Mouse (Mus musculus): ENCODE measurements at regions not wholly inside any gene's neighbourhood (a gene's known extent, or its start where the extent isn't known, plus 50 kb on each side); places are given as distances from the start of the nearest gene placed in this dataset.

DNA sequence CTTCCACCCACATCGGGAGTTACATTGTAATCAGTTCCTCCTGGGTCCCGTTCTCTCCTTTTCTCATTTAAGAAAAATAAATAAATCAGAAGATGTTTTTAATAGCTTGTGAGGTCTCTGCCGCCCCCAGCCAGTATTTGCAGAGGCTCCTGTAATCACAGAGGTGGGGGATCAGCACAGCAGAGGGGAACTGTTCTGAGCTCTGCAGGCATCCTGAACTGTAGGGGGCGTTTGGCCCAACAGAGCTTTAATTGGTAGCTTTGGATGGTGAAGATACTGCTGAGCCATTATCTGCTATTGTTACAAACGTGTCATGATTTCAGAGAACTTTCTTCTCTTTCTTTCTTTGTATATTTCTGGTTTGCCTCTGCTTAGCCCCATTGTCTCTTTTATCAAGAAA is 293.9 kb downstream of the Cdh26 start:
- Histone ChIP-seq H3K27me3 (peaks cover 13% of the 10 kb centered on the region; the same call in 1 of the 2 replicates), H3K4me1 (0 out of 2 replicates have a peak, but pooled peaks cover 3% of the 10 kb centered on the region), H3K9ac (no peak overlapping the region), H3K4me3 (no peak overlapping the region), H3K9me3 (no peaks in the 10 kb centered on the region), H3K36me3 (no peaks in the 10 kb centered on the region), H3K27ac (no peak overlapping the region), H3K4me2 (no peak overlapping the region)
- ATAC-seq (ENCODE audit: borderline replicate concordance, extremely low read depth, low FRiP score, low TSS enrichment): no peak
- 4% methylated on average over 4 of the region's 5 CpGs for WGBS

DNA sequence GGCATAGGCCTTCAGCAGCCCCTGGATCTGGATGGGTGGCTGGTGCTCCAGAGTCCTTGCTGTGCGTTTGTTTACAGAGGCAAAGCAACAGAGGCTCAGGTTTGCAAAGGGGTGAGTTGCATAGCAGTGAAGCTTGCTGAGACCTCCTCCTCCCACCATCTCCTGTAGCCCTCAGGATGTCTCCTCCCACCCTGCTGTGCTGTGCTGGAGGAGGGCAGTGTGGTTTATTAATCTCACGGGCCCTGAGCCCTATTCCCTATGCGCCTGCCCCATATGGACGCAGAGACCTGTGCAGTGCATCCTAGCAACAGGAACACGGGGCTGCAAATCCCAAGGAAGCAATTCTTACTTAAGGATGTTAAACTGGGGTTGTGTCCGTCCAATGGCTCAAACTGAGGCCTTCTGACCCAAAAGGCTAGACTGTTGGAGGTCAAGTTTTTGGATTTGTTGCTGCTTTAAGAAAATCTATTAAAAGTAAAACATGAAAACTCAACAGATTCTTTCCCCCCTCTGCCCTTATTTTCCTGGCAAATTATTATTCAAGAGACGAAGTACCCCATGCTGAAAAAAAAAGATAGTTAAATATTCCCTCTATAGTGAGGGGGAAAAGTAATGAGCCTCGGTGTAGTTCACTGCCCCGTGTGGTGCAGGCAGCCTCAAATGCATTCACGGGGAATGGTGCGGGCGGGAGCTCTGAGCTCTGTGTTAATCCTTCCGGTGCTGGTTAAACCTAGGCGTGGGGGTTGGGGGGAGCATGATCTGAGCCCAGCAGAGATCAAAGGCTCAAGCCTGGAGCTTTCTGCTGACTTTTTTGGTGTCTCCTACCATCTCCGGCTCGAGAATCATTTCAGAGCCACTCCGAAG is 297.8 kb downstream of the Cdh26 start:
- no peak overlapping the region for H3K27ac ChIP-seq
- H3K9me3 ChIP-seq: no peaks in the 10 kb centered on the region
- H3K4me1 ChIP-seq: 0 out of 2 replicates have a peak, but pooled peaks cover 3% of the 10 kb centered on the region
- H3K36me3 ChIP-seq: no peaks in the 10 kb centered on the region
- no peak overlapping the region for H3K4me2 ChIP-seq
- WGBS: 4% methylated on average over 17 of the region's 17 CpGs
- no peak overlapping the region for H3K9ac ChIP-seq
- H3K27me3 ChIP-seq: peaks cover 13% of the 10 kb centered on the region; the same call in 1 of the 2 replicates
- H3K4me3 ChIP-seq: no peak overlapping the region
- ATAC-seq (ENCODE audit: borderline replicate concordance, extremely low read depth, low FRiP score, low TSS enrichment): no peak

DNA sequence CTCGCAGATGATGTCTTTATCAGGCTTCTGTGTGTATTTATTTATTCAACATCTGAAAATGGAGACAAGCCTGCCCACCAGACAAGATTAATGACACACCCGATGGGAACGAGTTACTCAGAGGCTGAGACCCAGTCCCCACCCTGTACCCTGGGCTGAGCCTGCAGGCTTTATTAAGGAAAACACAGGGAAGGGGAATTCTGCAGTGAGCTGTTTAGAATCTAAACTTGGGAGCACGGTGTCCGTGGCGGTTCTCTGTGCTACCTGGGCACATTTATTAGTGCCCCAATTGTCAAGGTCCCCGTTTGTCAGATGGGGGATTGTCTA is 298.4 kb downstream of the Cdh26 start:
- Histone ChIP-seq H3K27me3 (peaks cover 13% of the 10 kb centered on the region; the same call in 1 of the 2 replicates), H3K4me2 (no peak overlapping the region), H3K4me1 (0 out of 2 replicates have a peak, but pooled peaks cover 3% of the 10 kb centered on the region), H3K9me3 (no peaks in the 10 kb centered on the region), H3K36me3 (no peaks in the 10 kb centered on the region), H3K27ac (no peak overlapping the region), H3K4me3 (no peak overlapping the region), H3K9ac (no peak overlapping the region)
- WGBS: 2% methylated on average over 7 of the region's 7 CpGs
- no peak for ATAC-seq (ENCODE audit: borderline replicate concordance, extremely low read depth, low FRiP score, low TSS enrichment)

DNA sequence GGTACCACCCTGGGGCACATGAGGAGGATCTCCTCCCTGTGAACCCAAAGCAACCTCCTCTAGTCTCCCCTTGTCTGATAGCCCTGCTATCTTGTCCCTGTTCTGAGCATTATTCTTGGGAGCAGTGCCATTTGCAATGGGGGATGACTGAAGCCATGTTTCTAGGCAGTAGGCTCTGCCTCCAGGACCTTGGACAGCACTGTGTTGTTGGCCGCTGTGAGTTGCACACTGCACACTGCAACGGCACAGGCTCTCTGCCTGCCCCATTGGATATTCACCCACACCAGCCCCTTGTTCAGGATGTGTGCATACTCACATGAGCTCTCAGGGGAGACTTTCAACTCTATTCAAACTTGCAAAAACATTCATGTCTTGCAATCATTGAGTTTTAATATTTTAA is 304.8 kb downstream of the Cdh26 start:
- Histone ChIP-seq H3K4me2 (no peak overlapping the region), H3K4me3 (no peak overlapping the region), H3K27me3 (no peaks in the 10 kb centered on the region), H3K9me3 (no peaks in the 10 kb centered on the region), H3K9ac (no peak overlapping the region), H3K4me1 (no peaks in the 10 kb centered on the region), H3K27ac (no peak overlapping the region), H3K36me3 (no peaks in the 10 kb centered on the region)
- ATAC-seq (ENCODE audit: borderline replicate concordance, extremely low read depth, low FRiP score, low TSS enrichment): no peak
- 14% methylated on average over 2 of the region's 2 CpGs for WGBS

DNA sequence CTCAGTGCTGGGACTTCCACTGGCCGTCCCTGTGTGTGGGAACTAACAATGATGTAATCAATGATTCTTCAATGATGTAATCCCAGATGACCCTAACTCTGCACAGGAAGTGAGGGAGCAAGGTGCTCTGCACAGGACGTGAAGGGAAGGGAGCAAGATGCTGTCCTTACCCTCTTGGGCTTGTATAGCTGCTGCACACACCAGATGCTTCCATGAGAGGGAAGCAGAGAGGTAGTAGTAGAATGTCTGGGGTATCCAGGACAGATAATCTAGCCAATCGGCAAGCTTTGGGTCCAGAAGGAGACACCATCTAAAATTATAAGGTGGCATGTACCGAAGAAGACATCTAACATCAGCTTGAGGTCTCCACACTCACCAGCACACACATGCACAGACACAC is 314.3 kb downstream of the Cdh26 start:
- Histone ChIP-seq H3K27ac (no peak overlapping the region), H3K9me3 (no peaks in the 10 kb centered on the region), H3K9ac (no peak overlapping the region), H3K4me1 (no peaks in the 10 kb centered on the region), H3K4me2 (no peak overlapping the region), H3K36me3 (no peaks in the 10 kb centered on the region), H3K27me3 (no peaks in the 10 kb centered on the region), H3K4me3 (no peak overlapping the region)
- no peak for ATAC-seq (ENCODE audit: borderline replicate concordance, extremely low read depth, low FRiP score, low TSS enrichment)
- WGBS: 47% methylated on average over 4 of the region's 4 CpGs

DNA sequence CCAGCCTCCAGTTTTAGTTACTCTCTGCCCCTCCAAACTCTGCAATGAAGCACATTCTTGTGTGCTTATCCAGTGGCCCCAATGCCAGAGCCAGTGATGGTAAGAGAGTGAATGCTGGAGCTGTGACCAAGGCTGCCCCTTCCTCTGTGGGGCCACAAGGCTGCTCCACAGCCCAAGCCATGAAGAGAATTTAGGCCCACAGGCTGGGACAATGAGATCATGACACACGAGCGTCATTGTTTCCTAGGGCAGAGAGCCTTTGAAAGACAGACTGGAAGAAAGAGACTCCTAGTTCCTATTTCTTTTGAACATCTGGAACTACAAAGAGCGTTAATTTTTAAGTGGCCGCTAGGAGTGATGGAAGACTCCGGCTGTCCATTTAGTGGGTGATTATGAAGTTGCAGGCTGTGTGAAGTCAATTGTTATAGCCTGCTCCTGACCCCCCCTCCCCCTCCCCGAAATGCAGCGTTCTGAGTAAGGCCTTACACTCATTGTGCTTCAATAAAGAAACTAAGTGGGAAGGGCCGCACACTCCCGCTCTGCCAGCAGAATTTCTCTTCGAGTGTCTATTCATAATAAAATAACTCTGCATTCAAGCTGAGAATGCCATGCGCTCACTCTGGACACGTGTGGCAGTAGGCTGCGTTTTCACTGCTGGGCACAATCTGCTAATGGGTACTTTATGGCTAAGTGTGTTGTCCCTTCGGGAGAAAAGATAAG is 315.1 kb downstream of the Cdh26 start:
- H3K9me3 ChIP-seq: no peaks in the 10 kb centered on the region
- H3K4me3 ChIP-seq: no peak overlapping the region
- WGBS: 64% methylated on average over 14 of the region's 14 CpGs
- H3K27ac ChIP-seq: no peak overlapping the region
- H3K36me3 ChIP-seq: no peaks in the 10 kb centered on the region
- H3K27me3 ChIP-seq: no peaks in the 10 kb centered on the region
- no peaks in the 10 kb centered on the region for H3K4me1 ChIP-seq
- no peak for ATAC-seq (ENCODE audit: borderline replicate concordance, extremely low read depth, low FRiP score, low TSS enrichment)
- H3K9ac ChIP-seq: no peak overlapping the region
- no peak overlapping the region for H3K4me2 ChIP-seq

DNA sequence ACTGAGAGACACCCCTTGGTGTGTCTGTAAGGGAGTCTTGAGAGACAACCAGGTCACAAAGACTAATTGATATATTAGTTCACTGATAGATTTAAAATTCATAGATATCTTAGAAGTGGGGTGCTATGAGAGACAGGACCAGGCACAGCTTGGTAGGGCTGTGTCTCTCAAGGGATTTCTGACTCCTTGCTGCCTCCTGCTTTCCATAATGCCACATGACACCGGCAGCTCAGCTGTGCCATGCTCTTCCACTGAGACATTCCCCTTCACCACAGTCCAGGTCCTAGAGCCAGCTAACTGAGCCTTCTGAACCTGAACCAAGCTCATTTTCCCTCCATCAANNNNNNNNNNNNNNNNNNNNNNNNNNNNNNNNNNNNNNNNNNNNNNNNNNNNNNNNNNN is 320.9 kb downstream of the Cdh26 start:
- Histone ChIP-seq H3K4me3 (no peak overlapping the region), H3K4me1 (no peaks in the 10 kb centered on the region), H3K27me3 (no peaks in the 10 kb centered on the region), H3K9me3 (no peaks in the 10 kb centered on the region), H3K4me2 (no peak overlapping the region), H3K9ac (no peak overlapping the region), H3K27ac (no peak overlapping the region), H3K36me3 (no peaks in the 10 kb centered on the region)
- 87% methylated on average over 1 of the region's 1 CpGs for WGBS
- no peak for ATAC-seq (ENCODE audit: borderline replicate concordance, extremely low read depth, low FRiP score, low TSS enrichment)

DNA sequence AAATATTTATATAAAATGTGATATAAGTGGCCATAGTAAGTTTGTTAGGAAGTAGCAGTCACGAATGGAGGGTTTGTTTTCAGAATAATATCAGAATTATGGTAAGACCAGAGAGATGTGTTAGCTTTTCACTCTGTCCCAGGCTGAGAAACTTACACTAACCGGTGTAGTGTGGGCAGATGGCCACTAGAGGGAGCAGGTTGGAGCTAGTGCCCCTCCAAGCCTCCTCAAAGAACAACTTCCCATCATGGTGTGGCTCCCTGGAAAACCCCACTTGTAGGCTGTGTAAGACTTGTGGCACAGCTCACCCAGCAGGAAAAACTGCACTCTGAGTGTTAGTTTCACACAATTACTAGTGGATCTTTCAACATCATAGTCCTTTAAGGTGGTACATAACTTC is 328.0 kb downstream of the Cdh26 start:
- Histone ChIP-seq H3K9me3 (no peaks in the 10 kb centered on the region), H3K36me3 (no peaks in the 10 kb centered on the region), H3K27me3 (no peaks in the 10 kb centered on the region), H3K4me3 (no peak overlapping the region), H3K4me1 (no peaks in the 10 kb centered on the region), H3K27ac (no peak overlapping the region), H3K9ac (no peak overlapping the region), H3K4me2 (no peak overlapping the region)
- 9% methylated on average over 2 of the region's 2 CpGs for WGBS
- ATAC-seq (ENCODE audit: borderline replicate concordance, extremely low read depth, low FRiP score, low TSS enrichment): no peak

DNA sequence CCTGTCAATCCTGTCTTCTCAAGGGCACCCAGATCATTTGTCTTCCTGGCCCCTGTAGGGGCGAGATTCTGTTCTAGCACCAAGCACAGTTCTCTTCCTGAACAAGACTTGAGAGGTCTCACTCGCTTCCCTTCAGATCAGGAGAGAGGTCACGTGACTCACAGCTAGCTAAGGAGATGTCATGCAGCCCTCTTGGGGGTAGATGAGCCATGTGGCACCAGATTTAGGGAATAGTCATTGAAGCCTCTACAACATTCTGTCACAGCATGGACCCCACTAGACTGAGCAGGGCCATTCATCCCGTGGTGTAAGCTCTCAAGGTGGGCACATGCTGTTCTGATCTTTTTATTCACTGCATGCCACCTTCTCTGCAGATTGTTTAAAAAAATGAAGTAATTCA is 338.2 kb downstream of the Cdh26 start:
- ATAC-seq (ENCODE audit: borderline replicate concordance, extremely low read depth, low FRiP score, low TSS enrichment): no peak
- Histone ChIP-seq H3K27ac (no peak overlapping the region), H3K4me3 (no peak overlapping the region), H3K9ac (no peak overlapping the region), H3K27me3 (no peaks in the 10 kb centered on the region), H3K36me3 (no peaks in the 10 kb centered on the region), H3K4me2 (no peak overlapping the region), H3K9me3 (no peaks in the 10 kb centered on the region), H3K4me1 (no peaks in the 10 kb centered on the region)
- 39% methylated on average over 4 of the region's 4 CpGs for WGBS

DNA sequence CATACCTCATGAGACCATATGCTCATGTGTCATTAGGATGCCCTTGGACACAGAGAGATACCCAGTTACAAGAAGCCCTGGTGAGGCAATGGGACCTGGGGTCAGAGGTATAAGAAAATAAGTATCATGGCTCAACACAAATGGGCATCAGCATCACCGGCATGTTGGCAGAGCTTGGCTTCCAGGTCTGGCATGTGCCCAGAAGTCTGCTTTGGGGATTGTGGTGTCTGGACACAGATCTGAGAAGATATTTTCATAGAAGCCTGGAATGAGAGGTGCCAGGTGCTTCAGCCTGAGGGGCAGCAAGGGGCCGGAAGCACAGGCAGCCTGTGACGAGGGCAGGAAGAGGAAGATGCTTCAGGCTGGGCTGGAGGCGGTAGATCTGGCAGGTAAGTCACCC is 338.7 kb downstream of the Cdh26 start:
- Histone ChIP-seq H3K27ac (no peak overlapping the region), H3K36me3 (no peaks in the 10 kb centered on the region), H3K9ac (no peak overlapping the region), H3K4me1 (no peaks in the 10 kb centered on the region), H3K27me3 (no peaks in the 10 kb centered on the region), H3K4me3 (no peak overlapping the region), H3K9me3 (no peaks in the 10 kb centered on the region), H3K4me2 (no peak overlapping the region)
- ATAC-seq (ENCODE audit: borderline replicate concordance, extremely low read depth, low FRiP score, low TSS enrichment): no peak
- 74% methylated on average over 4 of the region's 4 CpGs for WGBS

DNA sequence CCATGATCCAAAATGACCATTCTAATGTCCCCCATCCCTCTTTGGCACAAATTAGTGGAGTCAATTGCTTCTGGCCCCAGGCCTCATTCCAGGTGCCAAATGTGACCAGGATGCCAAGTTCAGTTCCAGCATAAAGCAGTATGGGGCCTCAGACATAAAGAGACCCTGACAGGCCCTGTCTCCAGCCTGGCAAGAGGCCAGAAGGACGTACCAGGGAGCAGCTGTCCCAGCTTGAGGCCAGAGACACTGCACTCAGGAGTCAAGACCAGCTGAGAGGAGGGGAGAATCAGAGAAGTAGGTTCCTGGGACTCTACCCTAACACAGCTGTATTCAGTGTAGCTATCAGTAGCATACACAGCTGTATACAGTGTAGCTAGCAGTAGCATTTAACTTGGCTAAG is 341.1 kb downstream of the Cdh26 start:
- Histone ChIP-seq H3K4me2 (no peak overlapping the region), H3K4me1 (no peaks in the 10 kb centered on the region), H3K9ac (no peak overlapping the region), H3K36me3 (no peaks in the 10 kb centered on the region), H3K9me3 (no peaks in the 10 kb centered on the region), H3K27ac (no peak overlapping the region), H3K4me3 (no peak overlapping the region), H3K27me3 (no peaks in the 10 kb centered on the region)
- no peak for ATAC-seq (ENCODE audit: borderline replicate concordance, extremely low read depth, low FRiP score, low TSS enrichment)
- WGBS: 40% methylated on average over 1 of the region's 1 CpGs

DNA sequence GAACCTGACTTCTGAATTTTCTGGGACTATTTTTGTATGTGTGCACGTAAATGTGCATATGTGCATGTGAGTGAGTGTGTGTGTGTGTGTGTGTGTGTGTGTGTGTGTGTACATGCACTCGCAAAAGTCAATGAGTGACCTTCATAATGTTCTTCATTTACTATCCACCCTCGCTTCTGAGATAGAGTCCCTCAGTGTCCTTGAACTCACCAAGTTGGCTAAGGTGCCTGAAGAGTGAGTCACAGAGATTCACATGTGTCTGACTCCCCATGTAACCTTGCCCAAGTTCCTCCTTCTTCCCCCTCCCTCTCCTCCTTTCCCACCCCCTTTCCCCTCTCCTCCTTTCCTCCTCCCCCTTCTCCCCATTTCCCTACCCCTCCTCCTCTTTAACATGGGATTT is 341.6 kb downstream of the Cdh26 start:
- H3K36me3 ChIP-seq: no peaks in the 10 kb centered on the region
- 77% methylated on average over 3 of the region's 3 CpGs for WGBS

More for the DNA sequence above, 341.6 kb downstream of the Cdh26 start:
- no peak for ATAC-seq (ENCODE audit: borderline replicate concordance, extremely low read depth, low FRiP score, low TSS enrichment)
- Histone ChIP-seq H3K27me3 (no peaks in the 10 kb centered on the region), H3K4me3 (no peak overlapping the region), H3K9me3 (no peaks in the 10 kb centered on the region), H3K4me1 (no peaks in the 10 kb centered on the region), H3K27ac (no peak overlapping the region), H3K9ac (no peak overlapping the region), H3K4me2 (no peak overlapping the region)

All from lung, embryonic 15.5 days (tissue).